Mouse (Mus musculus) hindbrain, embryonic 15.5 days (tissue): Measurements from ENCODE around the gene Ehbp1l1. TPM values are rescaled to one million over a fixed set of nuclear protein-coding genes. Genes with fewer than 3 reads are reported as not detected.

Experiments
- ATAC-seq: fragments of 200-750 bp; cut with Nextera tagmentation; 2 replicates; pipeline ENCODE4 v1.8.0; 2017; ENCODE audit warnings: low read depth, moderate number of reproducible peaks, moderate TSS enrichment; ENCODE audit not compliant: low FRiP score
- H3K27ac ChIP-seq: fragments of 300-500 bp; sonication (generic); replicated peaks from 2 replicates; pipeline ENCODE4 v1.5.1; 2015; ENCODE audit warnings: mild to moderate bottlenecking, inconsistent platforms
- H3K27me3 ChIP-seq: fragments of 300-500 bp; sonication (generic); 2 replicates; pipeline ENCODE4 v1.6.1; 2015; ENCODE audit warnings: control low read depth, inconsistent platforms
- H3K36me3 ChIP-seq: fragments of 300-500 bp; sonication (generic); 2 replicates; pipeline ENCODE4 v1.6.1; 2015; ENCODE audit warnings: control low read depth, inconsistent platforms
- H3K4me1 ChIP-seq: fragments of 300-500 bp; sonication (generic); replicated peaks from 2 replicates; pipeline ENCODE4 v1.6.1; 2015; ENCODE audit warnings: control low read depth, inconsistent platforms
- H3K4me2 ChIP-seq: fragments of 300-500 bp; sonication (generic); 2 replicates; pipeline ENCODE4 v1.6.1; 2015; ENCODE audit warnings: moderate library complexity, mild to moderate bottlenecking, inconsistent platforms
- H3K4me3 ChIP-seq: fragments of 300-500 bp; sonication (generic); 2 replicates; pipeline ENCODE4 v1.5.1; 2015; ENCODE audit warnings: mild to moderate bottlenecking, inconsistent platforms
- H3K9ac ChIP-seq: fragments of 300-500 bp; sonication (generic); 2 replicates; pipeline ENCODE4 v1.6.1; 2015; ENCODE audit warnings: inconsistent platforms
- H3K9me3 ChIP-seq: fragments of 300-500 bp; sonication (generic); 2 replicates; pipeline ENCODE4 v1.6.1; 2016; ENCODE audit warnings: control low read depth, inconsistent platforms
- WGBS: fragments of 180-500 bp; shearing (Covaris S2); methylation state at CpG from one replicate; pipeline ENCODE4 v1.1.7; 2015; 5-methylcytosine and 5-hydroxymethylcytosine counted together
- polyA plus RNA-seq: library from polyadenylated mRNA; unstranded; fragments of >200 nt; fragmentation: Nextera tagmentation; extraction: Ambion mirVana; gene quantifications from 2 replicates; pipeline ENCODE4 v1.2.1, GENCODE M21; 2015

Gene Ehbp1l1
- polyA plus RNA-seq, 1 experiment from 2014 or later: 19.7 TPM

- Histone ChIP-seq H3K4me3 (peak overlapping the region; percentile 28), H3K36me3 (peaks cover 34% of the 10 kb centered on the region), H3K27me3 (no peaks in the 10 kb centered on the region), H3K4me1 (peaks cover 32% of the 10 kb centered on the region), H3K27ac (peak overlapping the region; percentile 31; the same call in 1 of the 2 replicates), H3K4me2 (peak overlapping the region; percentile 52), H3K9me3 (no peaks in the 10 kb centered on the region), H3K9ac (peak overlapping the region; percentile 31)
- peak; percentile 57 for ATAC-seq
- WGBS: 21% methylated on average over 43 of the region's 43 CpGs
These were observed 10.1 kb downstream of the Ehbp1l1 start for GRCm38 (mm10) chr19:5715793-5716688.

DNA sequence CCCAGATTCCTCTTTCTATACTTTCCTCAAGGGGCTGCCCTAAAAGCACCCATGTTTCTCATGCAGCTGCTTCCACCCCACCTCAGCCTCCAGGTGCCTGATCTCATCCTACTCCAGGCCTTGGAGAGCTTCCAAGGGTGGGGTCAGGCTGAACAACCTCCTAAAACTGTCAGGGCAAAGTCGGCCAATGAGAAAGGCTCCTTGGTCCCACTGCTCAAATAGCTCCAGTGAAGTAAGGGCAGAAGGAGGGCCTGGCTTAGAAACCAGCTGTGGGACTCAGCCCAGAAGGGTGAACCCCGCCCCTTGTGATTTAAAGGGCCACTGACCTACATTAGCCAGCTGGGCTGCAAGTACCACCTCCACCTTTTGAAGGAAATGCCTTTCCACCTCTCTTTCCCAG lies 12.4 kb downstream of the Ehbp1l1 start:
- H3K36me3 ChIP-seq: peaks cover 35% of the 10 kb centered on the region
- peaks cover 32% of the 10 kb centered on the region for H3K4me1 ChIP-seq
- no peak overlapping the region for H3K4me3 ChIP-seq
- ATAC-seq: no peak
- 19% methylated on average over 2 of the region's 2 CpGs for WGBS
- no peaks in the 10 kb centered on the region for H3K9me3 ChIP-seq
- H3K27me3 ChIP-seq: no peaks in the 10 kb centered on the region
- peak overlapping the region; percentile 33 for H3K4me2 ChIP-seq
- no peak overlapping the region for H3K27ac ChIP-seq
- H3K9ac ChIP-seq: no peak overlapping the region

DNA sequence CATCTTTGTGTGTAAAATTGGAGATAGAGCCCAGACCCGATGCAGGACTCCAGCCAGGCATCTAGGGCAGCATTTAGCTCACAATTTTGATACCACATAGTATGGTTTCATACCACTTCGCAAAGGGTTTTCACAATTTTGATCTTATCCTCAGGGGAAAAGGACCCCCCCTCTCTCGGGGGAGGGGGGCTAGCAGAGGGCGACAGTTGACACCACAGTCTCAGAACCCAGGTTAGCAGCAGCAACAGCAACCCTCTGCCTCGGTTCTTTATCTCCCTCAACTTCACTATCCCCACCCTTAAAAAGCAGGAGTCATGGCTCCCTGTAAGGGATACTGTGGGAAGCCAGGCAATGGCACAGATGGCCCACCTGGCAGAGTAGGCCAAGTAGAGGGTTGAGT lies 12.9 kb downstream of the Ehbp1l1 start:
- H3K9me3 ChIP-seq: no peaks in the 10 kb centered on the region
- H3K36me3 ChIP-seq: peaks cover 35% of the 10 kb centered on the region
- peaks cover 32% of the 10 kb centered on the region for H3K4me1 ChIP-seq
- ATAC-seq: no peak
- H3K27me3 ChIP-seq: no peaks in the 10 kb centered on the region
- no peak overlapping the region for H3K27ac ChIP-seq
- 0 out of 2 replicates have a peak overlapping the region, but pooled peaks have one; percentile 7 for H3K9ac ChIP-seq
- 80% methylated on average over 5 of the region's 5 CpGs for WGBS
- H3K4me3 ChIP-seq: no peak overlapping the region
- peak overlapping the region; percentile 33 for H3K4me2 ChIP-seq

DNA sequence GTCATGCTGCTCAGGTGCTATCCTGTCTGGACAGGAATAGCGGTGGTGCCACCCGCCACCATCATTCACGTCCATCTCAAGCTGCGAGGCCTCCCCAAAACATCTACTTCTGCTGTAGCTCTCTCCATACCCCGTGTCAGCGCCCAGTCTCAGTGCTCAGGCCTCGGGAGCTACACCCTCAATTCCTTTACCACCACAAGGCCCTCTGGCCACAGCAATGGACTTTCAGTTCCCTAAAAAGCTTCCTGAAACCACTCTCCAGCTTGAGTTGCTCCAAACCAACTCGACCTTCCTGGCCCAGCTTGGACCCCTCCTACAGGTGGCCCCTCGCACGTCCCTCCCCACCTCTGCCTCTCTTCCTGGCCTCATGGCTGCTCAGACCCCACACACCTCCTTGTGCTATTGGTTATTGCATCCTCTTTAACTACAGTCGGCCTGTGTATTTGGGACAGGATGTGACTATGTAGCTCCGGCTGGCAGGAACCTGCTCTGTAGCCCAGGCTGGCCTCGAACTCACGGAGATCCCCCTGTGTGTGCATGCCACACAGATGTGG lies 14.1 kb downstream of the Ehbp1l1 start:
- Histone ChIP-seq H3K36me3 (peaks cover 38% of the 10 kb centered on the region), H3K27ac (no peak overlapping the region), H3K27me3 (no peaks in the 10 kb centered on the region), H3K4me1 (peaks cover 29% of the 10 kb centered on the region), H3K4me2 (no peak overlapping the region), H3K9ac (no peak overlapping the region), H3K4me3 (no peak overlapping the region), H3K9me3 (no peaks in the 10 kb centered on the region)
- WGBS: 91% methylated on average over 14 of the region's 14 CpGs
- ATAC-seq: no peak

GRCm38 (mm10) chr19:5711218-5711617 lies 14.9 kb downstream of the Ehbp1l1 start:
- H3K4me2 ChIP-seq: no peak overlapping the region
- no peak overlapping the region for H3K9ac ChIP-seq
- no peaks in the 10 kb centered on the region for H3K27me3 ChIP-seq
- 12% methylated on average over 3 of the region's 3 CpGs for WGBS
- peaks cover 22% of the 10 kb centered on the region for H3K4me1 ChIP-seq
- H3K27ac ChIP-seq: no peak overlapping the region
- no peak for ATAC-seq
- H3K4me3 ChIP-seq: no peak overlapping the region
- H3K36me3 ChIP-seq: peaks cover 38% of the 10 kb centered on the region
- H3K9me3 ChIP-seq: no peaks in the 10 kb centered on the region

DNA sequence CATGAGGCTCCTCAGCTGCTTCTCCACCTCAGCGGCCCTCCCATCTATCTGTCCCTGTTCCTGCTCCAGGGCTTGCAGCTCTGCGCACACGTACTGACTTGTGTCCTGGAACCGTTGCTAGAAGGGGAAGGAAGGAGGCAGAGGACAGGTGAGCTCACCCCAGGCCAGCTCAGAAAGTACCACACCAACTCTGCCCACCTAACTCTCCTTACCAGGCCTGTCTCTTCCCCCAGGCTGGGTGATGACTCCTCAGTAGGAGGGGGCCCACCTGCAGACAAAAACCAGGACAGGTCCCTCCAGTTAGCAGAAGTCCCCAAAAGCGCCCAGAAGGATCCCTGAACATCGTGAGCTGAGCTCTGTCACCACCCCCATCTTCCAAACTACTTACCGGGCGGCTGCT lies 15.5 kb downstream of the Ehbp1l1 start:
- Histone ChIP-seq H3K27me3 (no peaks in the 10 kb centered on the region), H3K36me3 (peaks cover 38% of the 10 kb centered on the region)

DNA sequence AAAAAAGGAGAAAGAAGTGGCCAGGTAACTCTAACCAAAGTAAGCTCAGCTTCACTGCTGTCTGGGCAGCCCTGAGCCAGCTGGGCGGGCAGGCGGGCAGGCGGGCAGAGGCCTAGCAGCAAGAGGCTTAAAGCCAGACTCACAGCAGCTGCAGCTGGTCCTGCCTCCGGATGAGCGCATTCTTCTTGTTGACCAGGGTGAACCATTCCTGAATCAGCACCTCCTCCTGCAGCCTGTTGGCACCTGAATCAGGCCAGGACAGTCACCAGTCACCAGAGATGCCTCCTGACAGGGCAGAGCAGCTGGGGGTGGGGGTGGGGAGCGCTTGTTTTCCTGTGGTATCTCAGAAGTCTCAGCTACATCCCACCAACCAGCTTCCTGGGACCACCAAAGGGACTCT lies 16.0 kb downstream of the Ehbp1l1 start:
- peaks cover 38% of the 10 kb centered on the region for H3K36me3 ChIP-seq
- no peak overlapping the region for H3K4me2 ChIP-seq
- H3K4me3 ChIP-seq: no peak overlapping the region
- ATAC-seq: no peak
- H3K4me1 ChIP-seq: peaks cover 11% of the 10 kb centered on the region
- no peaks in the 10 kb centered on the region for H3K9me3 ChIP-seq
- no peak overlapping the region for H3K9ac ChIP-seq
- WGBS: 86% methylated on average over 6 of the region's 6 CpGs
- H3K27me3 ChIP-seq: no peaks in the 10 kb centered on the region
- no peak overlapping the region for H3K27ac ChIP-seq

More for the DNA sequence above, 15.5 kb downstream of the Ehbp1l1 start:
- Histone ChIP-seq H3K9me3 (no peaks in the 10 kb centered on the region), H3K4me3 (no peak overlapping the region), H3K27ac (no peak overlapping the region), H3K4me2 (no peak overlapping the region), H3K4me1 (peaks cover 16% of the 10 kb centered on the region), H3K9ac (no peak overlapping the region)
- 80% methylated on average over 8 of the region's 8 CpGs for WGBS
- ATAC-seq: no peak

GRCm38 (mm10) chr19:5704801-5705571 lies 21.1 kb downstream of the Ehbp1l1 start:
- Histone ChIP-seq H3K4me1 (peaks cover 4% of the 10 kb centered on the region; the same call in 1 of the 2 replicates), H3K36me3 (peaks cover 58% of the 10 kb centered on the region), H3K9me3 (no peaks in the 10 kb centered on the region), H3K4me3 (no peak overlapping the region), H3K27ac (no peak overlapping the region), H3K4me2 (no peak overlapping the region), H3K9ac (no peak overlapping the region), H3K27me3 (no peaks in the 10 kb centered on the region)
- ATAC-seq: no peak
- WGBS: 54% methylated on average over 10 of the region's 10 CpGs

- H3K27me3 ChIP-seq: no peaks in the 10 kb centered on the region
- H3K4me1 ChIP-seq: peaks cover 4% of the 10 kb centered on the region; the same call in 1 of the 2 replicates
- H3K9me3 ChIP-seq: no peaks in the 10 kb centered on the region
- no peak within 1 kb of the TSS for H3K27ac ChIP-seq
- no peak within 1 kb of the TSS for H3K9ac ChIP-seq
- H3K4me3 ChIP-seq: no peak within 1 kb of the TSS
- 0 out of 2 replicates have a peak, but pooled peaks have one; percentile 8 for ATAC-seq
- H3K36me3 ChIP-seq: peaks cover 55% of the 10 kb centered on the region
- WGBS: 81% methylated on average over 17 of the region's 17 CpGs
- no peak within 1 kb of the TSS for H3K4me2 ChIP-seq
These were observed 21.8 kb downstream of the Ehbp1l1 start, which contains the start of gene Kcnk7 for GRCm38 (mm10) chr19:5704163-5704800. Kcnk7 (plus strand) TSS chr19:5704367.

DNA sequence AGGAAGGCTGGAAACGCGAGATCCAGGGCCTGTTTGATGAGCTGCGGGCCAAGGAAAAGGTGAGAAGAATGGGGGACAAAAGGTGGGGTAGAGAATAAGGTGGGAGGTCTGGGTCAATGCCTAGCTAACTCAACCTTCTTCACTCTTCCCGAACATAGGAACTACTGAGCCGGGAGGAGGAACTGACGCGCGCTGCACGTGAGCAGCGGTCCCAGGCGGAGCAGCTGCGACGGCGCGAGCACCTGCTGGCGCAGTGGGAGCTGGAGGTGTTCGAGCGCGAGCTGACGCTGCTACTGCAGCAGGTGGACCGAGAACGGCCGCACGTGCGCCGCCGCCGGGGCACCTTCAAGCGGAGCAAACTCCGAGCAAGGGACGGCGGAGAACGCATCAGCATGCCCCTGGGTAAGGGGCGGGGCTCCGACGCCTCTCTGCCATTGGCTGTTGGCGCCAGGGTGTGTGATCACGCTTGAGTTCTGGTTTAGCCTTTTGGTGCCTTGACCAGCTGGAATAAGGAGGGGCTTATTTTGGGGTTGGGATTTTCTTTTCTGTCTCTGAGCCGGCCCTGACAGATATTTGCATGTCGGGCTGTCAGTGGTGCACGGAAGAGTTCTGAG lies 30.2 kb downstream of the Ehbp1l1 start:
- ATAC-seq: 0 out of 2 replicates have a peak, but pooled peaks have one; percentile 47
- H3K4me1 ChIP-seq: peaks cover 37% of the 10 kb centered on the region
- no peak overlapping the region for H3K27ac ChIP-seq
- H3K4me3 ChIP-seq: peak overlapping the region; percentile 35
- peak overlapping the region; percentile 53 for H3K4me2 ChIP-seq
- H3K27me3 ChIP-seq: no peaks in the 10 kb centered on the region
- peaks cover 29% of the 10 kb centered on the region for H3K36me3 ChIP-seq
- 10% methylated on average over 41 of the region's 41 CpGs for WGBS
- peak overlapping the region; percentile 21; the same call in 1 of the 2 replicates for H3K9ac ChIP-seq
- no peaks in the 10 kb centered on the region for H3K9me3 ChIP-seq

DNA sequence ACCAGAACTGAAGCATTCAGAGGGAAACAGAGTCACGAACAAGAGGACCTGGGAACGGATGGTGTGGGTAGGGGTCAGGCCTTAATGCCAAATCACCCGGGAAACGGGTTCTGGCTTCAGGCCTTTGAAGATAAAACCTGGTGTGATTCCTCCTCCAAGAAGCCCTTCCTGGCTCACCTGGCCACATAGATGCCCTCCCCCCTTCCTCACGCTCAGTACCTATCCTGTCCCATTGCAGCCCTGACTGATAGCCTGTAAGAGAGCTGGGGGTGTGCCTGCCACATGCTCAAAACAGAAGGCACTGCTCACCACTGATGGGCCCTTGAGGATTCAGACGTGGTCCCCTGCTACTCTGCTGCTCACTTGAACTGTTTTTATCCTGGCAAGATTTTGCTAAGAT lies 32.3 kb downstream of the Ehbp1l1 start:
- peaks cover 54% of the 10 kb centered on the region for H3K4me1 ChIP-seq

More for the DNA sequence above, 32.3 kb downstream of the Ehbp1l1 start:
- no peaks in the 10 kb centered on the region for H3K27me3 ChIP-seq
- ATAC-seq: no peak
- WGBS: 94% methylated on average over 6 of the region's 6 CpGs
- H3K36me3 ChIP-seq: peaks cover 18% of the 10 kb centered on the region; the same call in 1 of the 2 replicates
- no peak overlapping the region for H3K4me2 ChIP-seq
- no peak overlapping the region for H3K9ac ChIP-seq
- no peak overlapping the region for H3K27ac ChIP-seq
- no peak overlapping the region for H3K4me3 ChIP-seq
- H3K9me3 ChIP-seq: no peaks in the 10 kb centered on the region
